Mouse (Mus musculus) liver, adult (tissue): ENCODE measurements around the gene Il10.

Source experiments
- GATA4 ChIP-seq: IDR thresholded peaks from 2 replicates; pipeline ENCODE4 v1.6.1; 2014; ENCODE audit warnings: mild to moderate bottlenecking, low read length; ENCODE audit not compliant: insufficient replicate concordance

The Il10 gene

GRCm38 (mm10) chr1:131019492-131020098 is at the start of gene Il10:
Gene Il10, plus strand, starts transcription at chr1:131019845.
- TF ChIP-seq GATA4, result no peak

DNA sequence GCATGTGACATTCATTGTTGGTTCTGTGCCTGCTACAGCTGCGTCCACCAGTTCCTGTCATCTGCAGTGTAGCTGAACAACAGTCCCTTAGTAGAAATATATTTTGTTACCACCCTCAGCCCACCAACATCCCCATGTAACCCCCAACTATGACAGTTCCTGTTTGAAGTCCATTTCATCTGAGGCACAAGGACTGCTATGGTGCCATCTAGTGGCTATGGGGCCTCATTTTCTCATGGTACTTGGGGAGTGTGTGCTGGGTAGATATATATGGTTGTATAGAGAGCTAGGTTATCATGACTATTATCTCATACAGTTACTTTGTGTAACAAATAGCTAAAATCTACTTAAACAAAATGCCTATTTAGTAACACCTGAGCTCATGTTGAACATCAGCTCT is 40.2 kb upstream of the Il10 start:
- TF ChIP-seq GATA4, result no peak

DNA sequence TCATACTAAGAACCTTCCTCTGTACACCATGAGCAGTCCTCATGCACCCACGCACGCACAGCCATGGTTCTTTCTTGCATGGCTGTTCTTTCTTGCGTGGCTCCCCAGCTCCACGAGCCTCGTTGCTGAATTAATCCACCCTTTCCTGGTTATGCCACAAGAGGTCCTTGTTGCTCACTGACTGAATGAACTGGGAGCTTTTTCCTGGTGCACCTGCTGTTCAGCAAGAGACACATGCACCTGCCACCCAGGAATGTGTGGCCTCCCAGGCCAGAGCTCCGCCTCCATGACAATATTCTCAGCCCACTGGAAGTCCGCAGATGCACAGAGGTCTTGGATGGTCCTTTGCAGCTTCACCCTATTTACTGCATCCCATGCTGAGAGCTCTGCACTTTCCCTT is 35.2 kb upstream of the Il10 start:
- no peak for TF ChIP-seq GATA4

DNA sequence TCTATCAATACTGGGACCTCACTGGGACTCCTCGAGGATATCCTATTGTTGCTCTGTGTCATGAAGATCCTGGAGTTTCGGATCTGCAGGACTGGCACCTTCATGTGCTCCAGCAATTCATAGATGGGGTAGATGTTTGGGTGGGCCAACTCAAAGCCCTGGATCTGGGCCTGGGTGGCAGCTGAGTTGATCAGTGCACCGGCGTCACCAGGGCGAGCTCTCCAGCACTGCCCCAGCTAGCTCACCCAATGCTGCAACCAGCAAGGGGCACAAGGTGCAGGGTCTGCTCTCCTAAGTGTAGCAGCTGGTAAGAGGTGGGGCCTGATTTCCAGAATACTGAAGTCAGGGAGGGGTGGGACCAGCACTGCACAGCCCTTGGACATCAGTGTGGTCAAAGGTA is 32.6 kb upstream of the Il10 start:
- no peak for TF ChIP-seq GATA4

DNA sequence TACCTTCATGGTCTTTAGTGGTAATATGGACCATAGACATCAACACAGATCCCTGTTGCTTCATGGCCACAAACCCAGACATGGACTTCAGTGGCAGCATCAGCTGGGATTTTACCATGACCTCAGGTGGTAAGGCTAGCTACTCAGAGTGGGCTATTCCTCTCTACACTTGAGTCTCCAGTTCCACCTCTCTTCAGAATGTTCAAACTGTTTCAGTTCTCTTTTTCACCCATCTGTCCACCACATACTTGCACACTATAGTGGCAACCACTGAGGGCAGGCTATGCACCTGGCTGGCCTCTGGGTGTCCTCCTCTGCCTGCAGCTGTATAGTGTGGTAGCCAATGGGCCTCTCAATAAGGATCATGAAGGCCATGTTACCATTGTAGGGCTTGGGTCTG is 32.2 kb upstream of the Il10 start:
- no peak for TF ChIP-seq GATA4

- no peak for TF ChIP-seq GATA4
These were observed 30.3 kb upstream of the Il10 start for GRCm38 (mm10) chr1:130989331-130989730.

GRCm38 (mm10) chr1:130990448-130990847 is 29.2 kb upstream of the Il10 start:
- no peak for TF ChIP-seq GATA4

GRCm38 (mm10) chr1:130993574-130994154 is 26.0 kb upstream of the Il10 start:
- TF ChIP-seq GATA4, result no peak

GRCm38 (mm10) chr1:130995515-130995914 is 24.1 kb upstream of the Il10 start:
- TF ChIP-seq GATA4, result no peak

- TF ChIP-seq GATA4, result no peak
These were observed 23.3 kb upstream of the Il10 start for GRCm38 (mm10) chr1:130996356-130996755.

- no peak for TF ChIP-seq GATA4
These were observed 22.2 kb upstream of the Il10 start for GRCm38 (mm10) chr1:130997441-130997840.

DNA sequence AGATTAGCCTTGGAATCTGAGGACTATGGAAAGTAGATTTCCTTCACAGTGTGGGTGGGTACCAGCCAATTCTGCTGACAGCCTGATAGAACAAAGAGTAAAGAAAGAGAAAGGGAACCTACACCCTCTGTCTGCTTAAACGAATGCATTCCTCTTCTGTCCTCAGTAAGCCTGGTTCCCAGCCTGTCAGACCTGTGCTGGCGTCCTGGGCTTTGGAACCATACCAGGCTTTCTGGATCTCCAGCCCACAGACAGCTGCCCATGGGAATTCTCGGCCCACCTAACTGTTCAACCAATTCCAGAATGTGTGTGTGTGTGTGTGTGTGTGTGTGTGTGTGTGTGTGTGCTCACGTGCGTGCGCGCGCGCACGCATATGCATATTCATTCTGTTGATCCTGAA is 21.3 kb upstream of the Il10 start:
- TF ChIP-seq GATA4, result no peak

- no peak for TF ChIP-seq GATA4
These were observed 19.9 kb upstream of the Il10 start for GRCm38 (mm10) chr1:130999708-131000107.

GRCm38 (mm10) chr1:131000296-131000695 is 19.3 kb upstream of the Il10 start:
- TF ChIP-seq GATA4, result no peak

GRCm38 (mm10) chr1:131002561-131002960 is 17.1 kb upstream of the Il10 start:
- no peak for TF ChIP-seq GATA4

DNA sequence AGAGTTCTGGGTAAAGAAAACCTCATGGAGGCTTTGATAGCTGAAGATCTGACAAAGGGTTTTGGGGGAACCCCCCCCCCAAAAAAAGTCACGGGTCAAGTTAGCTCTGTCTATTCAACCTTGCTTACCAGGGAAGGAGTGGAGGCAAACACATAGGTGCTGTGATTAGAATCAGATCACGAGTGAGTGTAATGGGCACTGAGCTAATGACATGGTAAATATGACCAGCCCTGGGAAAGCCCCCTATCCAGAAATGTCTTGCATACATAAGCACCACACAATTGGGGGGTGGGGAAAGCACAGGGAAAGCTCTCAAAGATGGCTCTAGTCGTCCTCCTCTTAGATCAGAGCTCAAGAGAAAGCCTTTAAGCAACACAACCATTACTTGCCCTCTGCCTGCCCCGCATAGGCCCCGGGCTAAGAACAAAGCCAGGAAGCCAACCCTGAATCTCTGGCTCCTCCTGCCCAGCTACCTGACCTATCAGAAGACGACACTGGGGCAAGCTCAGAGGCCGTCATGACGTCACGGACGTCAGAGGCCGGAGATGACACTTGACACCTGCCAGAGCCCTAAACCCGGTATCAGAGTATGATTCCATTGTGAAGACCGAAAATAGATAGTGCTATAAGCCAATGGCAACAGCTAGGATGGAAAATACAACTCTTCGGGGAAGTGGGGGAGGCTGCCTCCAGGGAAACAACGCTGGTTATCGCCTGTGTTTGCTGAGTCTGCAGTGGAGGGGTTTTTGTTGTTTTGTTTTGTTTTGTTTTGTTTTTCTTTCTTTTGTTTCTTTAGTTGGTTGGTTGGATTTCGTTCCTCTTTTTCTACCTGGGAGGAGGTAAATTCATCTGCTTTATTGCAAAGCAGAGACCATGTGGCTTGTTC is 16.4 kb upstream of the Il10 start:
- no peak for TF ChIP-seq GATA4
